Mouse (Mus musculus): Measurements from ENCODE around the gene Agbl4. TPM values are rescaled to one million over a fixed set of nuclear protein-coding genes. Genes with fewer than 3 reads are reported as not detected.

Gene Agbl4
- polyA plus RNA-seq, 1 experiment from 2014 or later: 0.74 TPM

GRCm38 (mm10) chr4:111577087-111577773, 1179.8 kb downstream of the Agbl4 start:
- Histone ChIP-seq H3K36me3 (no peaks in the 10 kb centered on the region), H3K27me3 (no peaks in the 10 kb centered on the region), H3K27ac (no peak overlapping the region), H3K4me2 (no peak overlapping the region), H3K4me3 (no peak overlapping the region), H3K9me3 (no peaks in the 10 kb centered on the region), H3K9ac (no peak overlapping the region), H3K4me1 (peaks cover 8% of the 10 kb centered on the region)
- WGBS: 85% methylated on average over 10 of the region's 10 CpGs
- ATAC-seq (ENCODE audit: insufficient number of reproducible peaks, insufficient read depth, low FRiP score, low TSS enrichment, low read depth): no peak

- no peak overlapping the region for H3K4me3 ChIP-seq
- no peaks in the 10 kb centered on the region for H3K9me3 ChIP-seq
- H3K36me3 ChIP-seq: no peaks in the 10 kb centered on the region
- ATAC-seq (ENCODE audit: insufficient number of reproducible peaks, insufficient read depth, low FRiP score, low TSS enrichment, low read depth): no peak
- H3K4me2 ChIP-seq: no peak overlapping the region
- peaks cover 13% of the 10 kb centered on the region for H3K4me1 ChIP-seq
- no peaks in the 10 kb centered on the region for H3K27me3 ChIP-seq
- H3K27ac ChIP-seq: no peak overlapping the region
- H3K9ac ChIP-seq: no peak overlapping the region
- 47% methylated on average over 4 of the region's 4 CpGs for WGBS
Measured at GRCm38 (mm10) chr4:111579115-111579862, 1181.8 kb downstream of the Agbl4 start.

- no peaks in the 10 kb centered on the region for H3K36me3 ChIP-seq
- no peak overlapping the region for H3K4me2 ChIP-seq
- H3K27me3 ChIP-seq: no peaks in the 10 kb centered on the region
- H3K27ac ChIP-seq: no peak overlapping the region
- H3K9me3 ChIP-seq: no peaks in the 10 kb centered on the region
- peaks cover 13% of the 10 kb centered on the region for H3K4me1 ChIP-seq
- no peak for ATAC-seq (ENCODE audit: insufficient number of reproducible peaks, insufficient read depth, low FRiP score, low TSS enrichment, low read depth)
- no peak overlapping the region for H3K4me3 ChIP-seq
- WGBS: 27% methylated on average over 4 of the region's 4 CpGs
- H3K9ac ChIP-seq: no peak overlapping the region
Measured at GRCm38 (mm10) chr4:111579863-111580224, 1182.4 kb downstream of the Agbl4 start.

- Histone ChIP-seq H3K27ac (no peak overlapping the region), H3K27me3 (no peaks in the 10 kb centered on the region), H3K9me3 (no peaks in the 10 kb centered on the region), H3K36me3 (no peaks in the 10 kb centered on the region), H3K4me1 (peaks cover 13% of the 10 kb centered on the region), H3K4me3 (no peak overlapping the region), H3K4me2 (no peak overlapping the region), H3K9ac (no peak overlapping the region)
- 75% methylated on average over 1 of the region's 1 CpGs for WGBS
- no peak for ATAC-seq (ENCODE audit: insufficient number of reproducible peaks, insufficient read depth, low FRiP score, low TSS enrichment, low read depth)
Measured at GRCm38 (mm10) chr4:111580239-111580638, 1182.8 kb downstream of the Agbl4 start.

- Histone ChIP-seq H3K9me3 (no peaks in the 10 kb centered on the region), H3K4me3 (no peak overlapping the region), H3K36me3 (no peaks in the 10 kb centered on the region), H3K4me2 (no peak overlapping the region), H3K27me3 (no peaks in the 10 kb centered on the region), H3K27ac (no peak overlapping the region), H3K9ac (no peak overlapping the region), H3K4me1 (peaks cover 13% of the 10 kb centered on the region)
- peak; percentile 72; the same call in 1 of the 2 replicates for ATAC-seq (ENCODE audit: insufficient number of reproducible peaks, insufficient read depth, low FRiP score, low TSS enrichment, low read depth)
- 78% methylated on average over 10 of the region's 10 CpGs for WGBS
Measured at GRCm38 (mm10) chr4:111583562-111584237, 1186.2 kb downstream of the Agbl4 start.

- Histone ChIP-seq H3K9ac (no peak overlapping the region), H3K9me3 (no peaks in the 10 kb centered on the region), H3K4me2 (no peak overlapping the region), H3K27me3 (no peaks in the 10 kb centered on the region), H3K4me3 (no peak overlapping the region), H3K27ac (no peak overlapping the region), H3K36me3 (no peaks in the 10 kb centered on the region), H3K4me1 (peaks cover 12% of the 10 kb centered on the region)
- no peak for ATAC-seq (ENCODE audit: insufficient number of reproducible peaks, insufficient read depth, low FRiP score, low TSS enrichment, low read depth)
- WGBS: 70% methylated on average over 7 of the region's 7 CpGs
Measured at GRCm38 (mm10) chr4:111584286-111584685, 1186.8 kb downstream of the Agbl4 start.

- ATAC-seq (ENCODE audit: insufficient number of reproducible peaks, insufficient read depth, low FRiP score, low TSS enrichment, low read depth): no peak
- no peak overlapping the region for H3K4me3 ChIP-seq
- WGBS: 81% methylated on average over 1 of the region's 1 CpGs
Measured at GRCm38 (mm10) chr4:111588211-111588610, 1190.8 kb downstream of the Agbl4 start.

GRCm38 (mm10) chr4:111589467-111590170, 1192.2 kb downstream of the Agbl4 start:
- Histone ChIP-seq H3K36me3 (no peaks in the 10 kb centered on the region), H3K4me1 (no peaks in the 10 kb centered on the region), H3K9me3 (no peaks in the 10 kb centered on the region), H3K9ac (no peak overlapping the region), H3K27ac (no peak overlapping the region), H3K4me2 (no peak overlapping the region), H3K4me3 (no peak overlapping the region), H3K27me3 (no peaks in the 10 kb centered on the region)
- ATAC-seq (ENCODE audit: insufficient number of reproducible peaks, insufficient read depth, low FRiP score, low TSS enrichment, low read depth): no peak
- 77% methylated on average over 4 of the region's 4 CpGs for WGBS

More at GRCm38 (mm10) chr4:111588211-111588610, 1190.8 kb downstream of the Agbl4 start:
- Histone ChIP-seq H3K9ac (no peak overlapping the region), H3K27ac (no peak overlapping the region), H3K9me3 (no peaks in the 10 kb centered on the region), H3K27me3 (no peaks in the 10 kb centered on the region), H3K4me2 (no peak overlapping the region), H3K4me1 (peaks cover 6% of the 10 kb centered on the region; the same call in 1 of the 2 replicates), H3K36me3 (no peaks in the 10 kb centered on the region)

- 92% methylated on average over 3 of the region's 3 CpGs for WGBS
- Histone ChIP-seq H3K9me3 (no peaks in the 10 kb centered on the region), H3K27ac (no peak overlapping the region), H3K4me3 (no peak overlapping the region), H3K27me3 (no peaks in the 10 kb centered on the region), H3K9ac (no peak overlapping the region), H3K36me3 (no peaks in the 10 kb centered on the region), H3K4me2 (no peak overlapping the region), H3K4me1 (no peaks in the 10 kb centered on the region)
- ATAC-seq (ENCODE audit: insufficient number of reproducible peaks, insufficient read depth, low FRiP score, low TSS enrichment, low read depth): no peak
Measured at GRCm38 (mm10) chr4:111594655-111595295, 1197.3 kb downstream of the Agbl4 start.

GRCm38 (mm10) chr4:111597249-111597661, 1199.8 kb downstream of the Agbl4 start:
- 85% methylated on average over 2 of the region's 2 CpGs for WGBS
- Histone ChIP-seq H3K27ac (no peak overlapping the region), H3K36me3 (no peaks in the 10 kb centered on the region), H3K9me3 (no peaks in the 10 kb centered on the region), H3K4me3 (no peak overlapping the region), H3K4me2 (no peak overlapping the region), H3K27me3 (no peaks in the 10 kb centered on the region), H3K9ac (no peak overlapping the region), H3K4me1 (no peaks in the 10 kb centered on the region)
- ATAC-seq (ENCODE audit: insufficient number of reproducible peaks, insufficient read depth, low FRiP score, low TSS enrichment, low read depth): no peak

GRCm38 (mm10) chr4:111597986-111598385, 1200.5 kb downstream of the Agbl4 start:
- Histone ChIP-seq H3K4me2 (no peak overlapping the region), H3K4me3 (no peak overlapping the region), H3K9ac (no peak overlapping the region), H3K9me3 (no peaks in the 10 kb centered on the region), H3K27me3 (no peaks in the 10 kb centered on the region), H3K4me1 (no peaks in the 10 kb centered on the region), H3K36me3 (no peaks in the 10 kb centered on the region), H3K27ac (no peak overlapping the region)
- no peak for ATAC-seq (ENCODE audit: insufficient number of reproducible peaks, insufficient read depth, low FRiP score, low TSS enrichment, low read depth)
- 77% methylated on average over 1 of the region's 1 CpGs for WGBS
